Mouse (Mus musculus): ENCODE data around the gene Atp8b3. TPM values are rescaled to one million over a fixed set of nuclear protein-coding genes. Genes with fewer than 3 reads are reported as not detected.

The Atp8b3 gene
- total RNA-seq, 2 experiments from 2014 or later: not detected

GRCm38 (mm10) chr10:80576351-80577194 is 37.6 kb upstream of the Atp8b3 start:
- DNase-seq: peak; percentile 73
- peak; percentile 23; the same call in 1 of the 2 replicates for TF ChIP-seq CTCF (IDR thresholded peaks at IDR 0.05)
- H3K4me3 ChIP-seq: peak overlapping the region; percentile 80
- intact Hi-C loops (cut with DNase I): loop anchor here (5.0 kb wide), 1 partner anchor 41 kb away; no protein-coding TSS in a partner anchor
- H3K27ac ChIP-seq: peak overlapping the region; percentile 92

GRCm38 (mm10) chr10:80575925-80576324 is 37.0 kb upstream of the Atp8b3 start:
- intact Hi-C loops (cut with DNase I): loop anchor here (5.0 kb wide), 1 partner anchor 41 kb away; no protein-coding TSS in a partner anchor
- no peak for DNase-seq
- TF ChIP-seq CTCF (IDR thresholded peaks at IDR 0.05): no peak
- no peak overlapping the region for H3K27ac ChIP-seq
- H3K4me3 ChIP-seq: peak overlapping the region; percentile 80

DNA sequence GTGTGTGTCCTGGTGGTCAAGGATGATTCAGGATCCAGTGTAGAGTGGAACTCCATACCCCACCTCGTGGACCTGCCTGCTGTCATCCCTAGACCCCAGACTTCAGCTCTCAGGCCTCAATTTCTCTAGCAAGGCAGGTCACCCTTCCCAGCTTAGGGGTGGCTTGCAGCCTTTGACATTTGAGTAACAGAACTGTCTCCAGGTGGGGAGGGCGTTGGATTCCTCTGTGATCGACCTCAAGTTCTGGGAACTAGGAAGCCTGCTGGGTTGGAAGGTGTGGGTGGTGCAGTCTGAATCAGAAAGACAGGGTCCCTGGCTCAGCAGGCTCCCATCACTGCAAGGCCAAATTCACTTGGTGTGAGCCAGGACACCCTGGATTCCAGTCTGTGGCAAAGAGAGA is 36.0 kb upstream of the Atp8b3 start:
- intact Hi-C loops (cut with DNase I): loop anchor here (5.0 kb wide), 1 partner anchor 42 kb away; no protein-coding TSS in a partner anchor
- TF ChIP-seq CTCF (IDR thresholded peaks at IDR 0.05): no peak
- Histone ChIP-seq H3K4me3 (no peak overlapping the region), H3K27ac (no peak overlapping the region)
- DNase-seq: no peak

GRCm38 (mm10) chr10:80573944-80574343 is 35.0 kb upstream of the Atp8b3 start:
- DNase-seq: no peak
- intact Hi-C loops (cut with DNase I): no loop called here
- Histone ChIP-seq H3K27ac (peak overlapping the region; percentile 8; the same call in 1 of the 2 replicates), H3K4me3 (no peak overlapping the region)
- no peak for TF ChIP-seq CTCF (IDR thresholded peaks at IDR 0.05)

GRCm38 (mm10) chr10:80572477-80572876 is 33.6 kb upstream of the Atp8b3 start:
- no peak for TF ChIP-seq CTCF (IDR thresholded peaks at IDR 0.05)
- intact Hi-C loops (cut with DNase I): no loop called here

GRCm38 (mm10) chr10:80570871-80571836 is 32.2 kb upstream of the Atp8b3 start:
- Histone ChIP-seq H3K27ac (0 out of 2 replicates have a peak overlapping the region, but pooled peaks have one; percentile 16), H3K4me3 (peak overlapping the region; percentile 3; the same call in 1 of the 2 replicates)
- peak; percentile 29 for DNase-seq
- intact Hi-C loops (cut with DNase I): no loop called here
- TF ChIP-seq CTCF (IDR thresholded peaks at IDR 0.05): no peak

More at GRCm38 (mm10) chr10:80572477-80572876, 33.6 kb upstream of the Atp8b3 start:
- H3K4me3 ChIP-seq: no peak overlapping the region
- H3K27ac ChIP-seq: no peak overlapping the region
- DNase-seq: no peak

- H3K4me3 ChIP-seq: peak overlapping the region; percentile 66; the same call in 1 of the 2 replicates
- no peak for TF ChIP-seq CTCF (IDR thresholded peaks at IDR 0.05)
- intact Hi-C loops (cut with DNase I): no loop called here
- H3K27ac ChIP-seq: peak overlapping the region; percentile 1
- no peak for DNase-seq
Observed at GRCm38 (mm10) chr10:80570419-80570818, 31.5 kb upstream of the Atp8b3 start.

DNA sequence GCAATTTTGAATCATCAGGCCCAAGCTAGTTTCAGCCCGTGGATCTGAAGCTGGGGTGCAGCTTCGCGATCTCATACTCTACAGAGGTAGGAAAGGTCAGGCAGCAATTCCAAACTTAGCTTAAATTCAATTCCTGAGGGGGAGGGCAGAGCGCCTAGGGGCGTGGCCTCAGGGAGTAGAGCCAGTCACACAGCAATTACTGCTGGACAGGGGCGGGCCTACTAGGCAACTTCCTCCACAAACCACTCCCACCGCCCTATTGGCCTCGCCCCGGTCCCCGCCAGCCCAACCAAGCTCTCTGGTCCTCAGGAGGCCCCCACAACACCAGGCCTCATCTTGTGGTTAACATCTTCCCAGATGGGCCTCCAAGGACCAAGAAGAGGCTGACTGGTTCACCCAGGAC is 30.7 kb upstream of the Atp8b3 start:
- peak overlapping the region; percentile 80 for H3K27ac ChIP-seq
- intact Hi-C loops (cut with DNase I): no loop called here
- peak; percentile 89 for DNase-seq
- H3K4me3 ChIP-seq: peak overlapping the region; percentile 66
- no peak for TF ChIP-seq CTCF (IDR thresholded peaks at IDR 0.05)

GRCm38 (mm10) chr10:80568876-80569275 is 30.0 kb upstream of the Atp8b3 start:
- TF ChIP-seq CTCF (IDR thresholded peaks at IDR 0.05): no peak
- Histone ChIP-seq H3K27ac (peak overlapping the region; percentile 80; the same call in 1 of the 2 replicates), H3K4me3 (no peak overlapping the region)
- intact Hi-C loops (cut with DNase I): no loop called here
- no peak for DNase-seq

DNA sequence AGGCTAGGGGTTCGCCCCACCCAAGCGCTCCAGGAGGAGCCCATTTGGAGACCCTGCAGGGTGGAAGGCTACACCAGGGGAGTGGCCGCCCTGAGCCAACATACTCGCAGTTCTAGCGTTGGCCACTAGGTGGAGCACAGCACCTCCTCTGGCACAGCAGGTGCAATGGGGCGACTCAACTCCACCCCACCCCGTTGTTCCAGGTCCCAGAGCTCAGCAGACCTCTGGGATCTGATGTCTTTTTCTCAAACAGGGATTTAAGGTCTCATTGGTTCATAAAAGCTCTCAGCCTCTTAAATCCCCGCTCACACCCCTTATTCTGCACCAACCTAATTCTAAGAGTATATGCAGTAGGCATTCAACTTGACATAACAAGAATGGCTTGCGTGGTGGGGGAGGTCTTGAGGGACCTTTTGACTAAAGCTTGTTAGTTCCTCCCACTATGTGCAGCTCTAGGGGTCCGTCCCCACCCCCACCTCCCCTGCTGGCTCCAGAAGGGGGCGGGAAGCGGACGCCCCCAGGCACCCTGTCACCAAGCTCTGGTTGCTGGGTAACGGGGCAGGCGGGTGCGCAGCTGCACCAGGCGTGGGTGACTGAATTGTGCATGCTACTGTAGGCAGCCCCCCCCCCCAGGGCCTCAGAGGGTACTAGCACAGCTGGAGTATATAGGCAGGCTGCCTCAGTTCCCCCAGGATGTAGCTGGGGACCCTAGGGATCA is 27.6 kb upstream of the Atp8b3 start:
- no peak overlapping the region for H3K27ac ChIP-seq
- intact Hi-C loops (cut with DNase I): no loop called here
- DNase-seq: peak; percentile 90
- H3K4me3 ChIP-seq: no peak overlapping the region
- no peak; the same call in 1 of the 2 replicates for TF ChIP-seq CTCF (IDR thresholded peaks at IDR 0.05)

- Histone ChIP-seq H3K27ac (peak within 1 kb of the TSS; percentile 97), H3K4me3 (peak within 1 kb of the TSS; percentile 81)
- peak; percentile 94 for DNase-seq
- peak; percentile 81 for TF ChIP-seq CTCF (IDR thresholded peaks at IDR 0.05)
- intact Hi-C loops (cut with DNase I): no loop called here
Observed at GRCm38 (mm10) chr10:80561116-80561944, 22.4 kb upstream of the Atp8b3 start, which contains the start of gene Rexo1. Gene Rexo1, minus strand, starts transcription at chr10:80561560.

Data from gastrocnemius, adult 2 months (tissue).